Mouse (Mus musculus) CD4-positive, CD25-positive, alpha-beta regulatory T cell, adult 9 weeks (primary cell): Measurements from ENCODE around the gene Sncb. TPM values are rescaled to one million over a fixed set of nuclear protein-coding genes. Genes with fewer than 3 reads are reported as not detected.

ENCODE experiments used
- polyA plus RNA-seq: library from polyadenylated mRNA; unstranded; fragments of 100-300 nt; shearing (Covaris generic); gene quantifications from one replicate; pipeline ENCODE4 v1.2.1, GENCODE M21; 2017

The Sncb gene
- polyA plus RNA-seq: 0.81 TPM

DNA sequence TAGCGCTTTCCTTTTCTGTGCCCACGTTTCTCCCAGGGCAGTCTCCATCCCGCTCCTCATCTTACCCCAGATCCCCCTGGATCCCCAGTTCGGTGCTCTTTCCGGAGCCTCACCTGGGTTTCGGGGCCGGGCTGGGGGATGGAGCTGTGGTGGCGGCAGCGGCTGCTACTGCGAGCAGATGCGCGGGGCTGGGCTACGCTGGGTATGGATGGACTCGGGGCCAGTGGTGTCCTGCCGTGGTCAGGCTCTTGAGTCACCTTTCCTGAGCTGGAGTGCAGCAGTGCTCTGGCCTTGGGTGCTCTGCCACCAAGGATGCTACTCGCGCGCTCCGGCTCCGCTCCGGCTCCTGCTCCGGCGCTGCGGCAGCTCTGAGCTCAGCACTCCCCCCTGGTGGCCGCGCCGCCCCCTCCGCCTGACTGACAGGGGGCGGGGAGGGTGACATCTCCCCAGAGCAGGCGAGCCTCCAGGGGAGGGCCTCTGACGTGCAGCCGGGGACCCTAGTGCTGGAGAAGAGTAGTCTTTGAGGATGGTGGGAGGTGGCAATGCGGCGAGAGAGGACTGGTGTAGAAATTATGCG is at the start of gene Sncb:
Sncb (minus strand) TSS at position 404 of the 577 bp plus-strand sequence.

DNA sequence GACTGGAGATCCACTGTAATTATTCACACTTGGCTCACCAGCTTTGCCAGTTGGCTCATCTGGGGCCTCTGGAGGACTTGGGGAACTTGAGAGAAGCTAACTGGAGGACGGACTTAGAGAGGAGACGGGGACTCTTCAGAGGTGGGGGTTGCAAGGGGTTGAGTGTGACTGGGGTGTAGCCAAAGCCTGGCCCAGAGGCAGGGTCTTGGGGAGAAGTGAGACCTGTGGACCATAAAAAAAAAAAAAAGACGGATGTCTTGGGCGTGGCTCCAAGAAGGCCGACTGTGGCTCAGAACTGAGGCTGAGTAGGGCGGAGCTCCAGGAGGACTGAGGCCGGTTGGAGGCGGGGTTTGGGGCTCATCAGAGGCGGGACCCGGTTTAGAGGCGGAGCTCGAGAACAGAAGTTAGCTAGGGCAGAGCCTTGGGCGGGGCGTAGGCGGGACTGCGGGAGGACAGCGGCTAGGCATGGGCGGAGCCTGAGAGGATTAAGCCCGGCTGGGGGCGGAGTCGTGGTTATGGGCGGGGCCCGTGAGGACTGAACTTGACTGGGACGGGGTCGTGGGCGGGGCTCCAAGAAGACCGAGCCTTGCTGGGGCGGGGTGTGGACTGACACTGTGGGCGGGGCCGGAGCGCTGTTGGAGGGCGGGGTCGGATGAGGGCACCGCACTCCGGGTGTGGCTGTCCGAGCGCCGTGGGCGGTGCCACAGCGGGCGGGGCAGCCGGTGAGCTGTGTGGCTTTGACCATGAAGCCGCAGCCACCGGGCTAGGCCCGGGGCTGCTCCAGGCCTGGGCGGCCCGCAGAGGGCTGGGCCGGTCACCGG is 22.6 kb upstream of the Sncb start, which contains the start of gene Tspan17:
Tspan17 (plus strand) TSS at position 638 of the 821 bp plus-strand sequence.

GRCm38 (mm10) chr13:54783698-54784097 is 17.3 kb upstream of the Sncb start, which contains the start of gene Eif4e1b:
TSS of gene Eif4e1b (plus strand) at chr13:54783998.

GRCm38 (mm10) chr13:54749864-54750411 is 16.5 kb downstream of the Sncb start, which contains the start of gene Gprin1:
TSS of gene Gprin1 (minus strand) at chr13:54749874.

Other genes starting within 250 kb of the Sncb start
- gene 4833439L19Rik, start 201.2 kb downstream of the Sncb start, polyA plus RNA-seq: 84.2 TPM
- gene Arl10, start 191.6 kb downstream of the Sncb start, polyA plus RNA-seq: 6.6 TPM
- 62.6 TPM for gene Nop16, start 176.5 kb downstream of the Sncb start, polyA plus RNA-seq
- 215 TPM for gene Higd2a, start 176.4 kb downstream of the Sncb start, polyA plus RNA-seq
- gene Cltb, start 155.3 kb downstream of the Sncb start, polyA plus RNA-seq: 36.6 TPM
- 105 TPM for gene Faf2, start 144.8 kb downstream of the Sncb start, polyA plus RNA-seq
- gene Rnf44, start 72.7 kb downstream of the Sncb start, polyA plus RNA-seq: 45.2 TPM
- not detected for gene Cdhr2, start 65.1 kb downstream of the Sncb start, polyA plus RNA-seq
- not detected for gene Gprin1, start 16.7 kb downstream of the Sncb start, polyA plus RNA-seq
- gene Eif4e1b, start 17.4 kb upstream of the Sncb start, polyA plus RNA-seq: not detected
- 2.6 TPM for gene Tspan17, start 22.8 kb upstream of the Sncb start, polyA plus RNA-seq
- gene Unc5a, start 182.8 kb upstream of the Sncb start, polyA plus RNA-seq: 0.30 TPM